Mouse (Mus musculus): ENCODE measurements around the gene B3gntl1.

Gene B3gntl1

DNA sequence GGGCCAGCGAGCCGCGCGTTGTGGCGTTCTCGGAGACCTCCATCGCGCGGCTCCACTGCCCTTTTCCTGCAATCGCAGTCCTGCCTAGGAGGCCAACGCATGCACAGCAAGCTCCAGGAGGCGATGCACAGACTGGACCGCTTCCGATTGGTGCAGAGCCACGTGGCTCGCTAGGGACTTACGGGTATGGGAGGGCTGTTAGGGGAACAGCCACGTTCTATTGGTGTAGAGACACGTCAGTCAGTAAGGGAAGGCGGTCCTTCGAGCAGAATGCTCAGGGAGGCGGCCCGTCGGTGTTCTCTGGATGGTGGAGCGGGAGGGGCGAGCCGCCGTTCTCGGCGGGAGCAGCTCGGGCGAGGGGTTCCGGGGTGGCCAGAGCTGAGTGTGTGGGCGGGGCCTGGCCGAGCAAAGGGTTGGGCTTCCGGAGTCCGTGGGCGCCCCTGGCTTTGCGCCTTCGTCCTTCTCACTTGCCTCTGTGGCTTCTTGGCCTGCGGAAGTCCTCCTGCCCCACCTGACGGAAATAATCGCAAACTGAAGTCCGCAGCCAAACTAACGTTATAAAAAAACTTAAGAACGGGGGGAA is at the start of gene B3gntl1:
TSS of gene B3gntl1 (minus strand) at position 164 of the 583 bp plus-strand sequence.
- peak; percentile 99 for DNase-seq (ENCODE audit: low spot score in 2 of 2)

DNA sequence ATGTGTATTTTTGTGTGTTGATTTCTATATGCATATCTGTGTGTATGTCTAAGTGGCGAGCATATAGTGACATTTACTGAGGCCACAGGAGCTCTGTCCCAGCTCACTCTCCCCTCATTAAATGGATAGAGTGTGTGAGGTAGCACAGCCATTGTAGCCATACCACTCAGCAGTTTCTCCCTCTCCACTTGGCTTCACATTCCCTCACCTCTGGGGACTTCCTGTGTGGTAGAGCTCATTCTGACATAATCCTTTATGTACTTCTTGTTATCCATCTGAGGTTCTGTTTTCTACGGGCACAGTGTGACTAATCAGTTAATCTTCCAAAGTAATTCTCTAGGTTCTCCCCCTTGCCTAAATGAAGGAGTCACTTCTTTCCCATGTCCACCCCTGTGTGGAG is 49.5 kb upstream of the B3gntl1 start:
- no peak for DNase-seq (ENCODE audit: low spot score in 2 of 2)

DNA sequence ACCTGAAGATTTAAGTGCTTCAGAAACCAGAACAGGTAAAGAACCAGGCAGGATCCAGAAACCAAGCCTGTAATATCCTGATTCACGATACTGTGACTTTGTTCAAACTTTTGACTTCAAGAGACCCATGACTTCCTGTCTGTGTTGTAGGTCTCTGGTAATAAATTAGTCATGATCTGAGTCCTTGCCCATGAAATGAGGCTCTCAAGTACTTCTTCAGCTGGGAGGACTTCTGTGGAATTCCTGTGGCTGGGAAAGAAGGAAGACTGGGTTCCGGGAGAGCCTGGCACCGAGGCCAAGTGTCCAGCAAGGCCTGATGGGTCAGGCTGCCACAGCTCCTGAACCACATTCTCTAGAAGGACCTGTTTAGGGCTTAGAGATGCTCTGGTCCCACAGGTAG is 47.8 kb upstream of the B3gntl1 start:
- no peak for DNase-seq (ENCODE audit: low spot score in 2 of 2)

DNA sequence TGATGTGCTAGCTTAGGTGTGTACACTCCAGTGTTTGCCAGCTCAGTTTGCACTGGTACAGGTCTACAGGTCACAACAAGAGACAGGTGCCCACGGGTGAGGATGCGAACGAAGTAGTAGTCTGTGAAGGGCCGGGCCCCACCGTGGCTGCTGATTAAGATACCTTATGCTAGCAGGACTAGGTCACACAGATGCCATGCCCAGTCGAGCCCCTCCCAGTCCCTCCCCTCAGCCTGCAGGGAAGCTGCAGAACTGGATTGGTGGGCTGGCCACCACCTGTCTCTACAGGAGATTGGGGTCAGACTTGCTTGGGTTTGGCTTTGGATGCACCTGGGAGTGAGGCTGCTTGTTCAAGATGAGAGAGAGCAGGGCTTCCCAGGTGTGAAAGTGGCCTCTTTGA is 44.8 kb upstream of the B3gntl1 start:
- no peak for DNase-seq (ENCODE audit: low spot score in 2 of 2)

- DNase-seq (ENCODE audit: low spot score in 2 of 2): no peak
Observed at GRCm38 (mm10) chr11:121714745-121715485, 42.0 kb upstream of the B3gntl1 start.

DNA sequence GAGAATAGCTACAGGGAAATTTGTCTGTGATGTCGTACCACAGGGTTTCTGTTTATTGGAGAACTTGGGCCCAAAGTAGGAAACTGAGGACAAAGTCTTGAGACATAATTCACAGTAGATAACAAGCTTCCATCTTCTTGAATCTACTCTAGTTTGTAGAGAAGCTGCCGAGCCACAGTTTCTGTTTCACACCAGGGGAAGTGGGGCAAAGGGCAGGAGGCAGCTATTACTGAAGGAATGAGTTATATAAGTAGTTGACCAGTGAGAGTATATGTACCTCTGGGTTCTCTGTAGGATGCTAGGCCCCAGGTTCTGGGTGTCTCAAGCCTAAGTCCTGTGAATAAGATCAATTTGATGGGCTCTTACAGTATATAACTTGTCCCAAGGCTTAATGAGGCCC is 40.6 kb upstream of the B3gntl1 start:
- no peak for DNase-seq (ENCODE audit: low spot score in 2 of 2)

- no peak for DNase-seq (ENCODE audit: low spot score in 2 of 2)
Observed at GRCm38 (mm10) chr11:121712987-121713386, 40.0 kb upstream of the B3gntl1 start.

DNA sequence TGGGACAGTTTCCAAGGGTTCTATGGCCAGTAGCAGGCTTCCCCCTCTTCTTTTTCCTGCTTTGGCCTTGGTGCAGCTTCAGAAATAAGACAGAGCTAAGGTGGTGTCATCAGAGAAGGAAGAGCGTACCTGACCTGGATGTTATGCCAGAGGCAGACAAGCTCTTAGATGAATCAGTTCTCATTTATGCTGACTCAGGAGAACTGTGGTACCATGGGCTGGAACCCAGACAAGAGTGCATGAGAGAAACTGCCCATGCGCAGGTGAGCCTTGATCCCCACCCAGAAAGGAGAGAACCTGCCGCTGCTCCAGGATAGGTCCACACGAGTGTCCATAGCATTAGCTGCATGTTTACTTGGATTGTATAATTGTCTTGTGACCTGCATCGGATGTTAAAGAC is 37.3 kb upstream of the B3gntl1 start:
- DNase-seq (ENCODE audit: low spot score in 2 of 2): no peak

DNA sequence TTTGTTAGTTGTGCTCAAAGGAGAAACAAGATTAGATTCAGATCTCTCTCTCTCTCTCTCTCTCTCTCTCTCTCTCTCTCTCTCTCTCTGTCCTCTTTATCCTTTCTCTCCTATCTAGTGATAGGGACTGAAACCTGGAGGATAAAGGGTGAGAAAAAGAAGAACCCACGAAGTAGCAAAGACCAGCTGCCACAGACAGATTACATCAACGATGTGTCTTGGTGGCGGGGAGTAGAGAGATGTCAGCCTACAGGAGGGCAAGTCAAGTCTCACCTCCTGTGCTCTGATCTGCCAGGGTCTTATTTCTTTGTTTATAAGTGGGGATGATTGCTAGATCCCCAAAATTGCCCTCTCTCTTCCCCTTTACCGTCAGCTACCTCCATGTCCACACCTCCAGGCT is 36.3 kb upstream of the B3gntl1 start:
- DNase-seq (ENCODE audit: low spot score in 2 of 2): no peak

DNA sequence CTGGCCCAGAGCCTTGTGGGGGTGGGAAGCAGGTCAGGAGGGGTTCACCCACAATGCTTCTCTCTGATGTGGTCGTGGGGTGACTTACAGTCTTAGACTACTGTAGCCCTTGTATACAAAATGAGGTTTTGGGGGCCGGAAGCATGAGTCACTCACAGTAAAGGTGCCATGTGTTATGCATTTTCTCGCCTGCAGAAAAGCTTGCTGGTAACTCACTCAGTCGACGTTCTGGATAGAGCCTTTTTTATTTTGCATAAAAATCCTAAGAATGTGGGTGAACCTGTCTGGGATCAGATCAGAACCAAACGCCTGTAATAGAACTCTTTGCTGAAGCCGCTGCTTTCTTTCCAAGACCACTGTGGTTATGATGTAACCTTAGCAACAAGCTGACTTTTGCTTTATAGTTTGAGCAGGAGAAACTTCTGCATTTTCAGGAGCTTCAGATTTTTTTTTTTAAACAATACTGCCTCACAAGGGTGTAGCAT is 33.6 kb upstream of the B3gntl1 start:
- no peak for DNase-seq (ENCODE audit: low spot score in 2 of 2)

DNA sequence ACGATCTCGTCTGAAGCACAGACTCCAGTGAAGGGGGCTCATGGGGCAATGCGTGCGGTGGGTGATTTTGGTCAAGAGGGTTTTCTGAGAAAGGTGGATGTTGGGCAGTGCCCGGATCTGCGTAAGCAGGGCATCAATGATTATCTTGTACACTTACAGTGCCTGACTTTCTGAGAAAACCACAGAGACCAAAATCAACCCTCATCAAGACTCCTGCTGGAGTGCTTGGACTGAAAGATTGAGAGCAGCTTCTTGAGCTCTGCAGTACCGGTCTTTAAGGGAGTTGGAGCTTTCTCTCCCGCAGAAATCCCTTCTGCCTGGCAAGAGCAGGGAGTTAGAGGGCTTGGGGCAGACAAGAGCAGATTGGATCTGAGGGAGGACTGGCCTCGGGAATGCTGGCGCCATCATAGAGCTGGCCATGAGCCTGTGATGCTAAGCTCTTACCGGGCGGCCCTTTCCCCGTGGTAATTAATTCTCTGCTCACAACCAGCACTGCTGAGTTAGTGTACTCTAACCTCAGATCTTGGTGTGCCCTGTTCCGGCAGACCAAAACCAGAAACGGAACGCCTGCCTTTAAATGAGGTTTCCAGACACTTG is 30.8 kb upstream of the B3gntl1 start:
- no peak for DNase-seq (ENCODE audit: low spot score in 2 of 2)

DNA sequence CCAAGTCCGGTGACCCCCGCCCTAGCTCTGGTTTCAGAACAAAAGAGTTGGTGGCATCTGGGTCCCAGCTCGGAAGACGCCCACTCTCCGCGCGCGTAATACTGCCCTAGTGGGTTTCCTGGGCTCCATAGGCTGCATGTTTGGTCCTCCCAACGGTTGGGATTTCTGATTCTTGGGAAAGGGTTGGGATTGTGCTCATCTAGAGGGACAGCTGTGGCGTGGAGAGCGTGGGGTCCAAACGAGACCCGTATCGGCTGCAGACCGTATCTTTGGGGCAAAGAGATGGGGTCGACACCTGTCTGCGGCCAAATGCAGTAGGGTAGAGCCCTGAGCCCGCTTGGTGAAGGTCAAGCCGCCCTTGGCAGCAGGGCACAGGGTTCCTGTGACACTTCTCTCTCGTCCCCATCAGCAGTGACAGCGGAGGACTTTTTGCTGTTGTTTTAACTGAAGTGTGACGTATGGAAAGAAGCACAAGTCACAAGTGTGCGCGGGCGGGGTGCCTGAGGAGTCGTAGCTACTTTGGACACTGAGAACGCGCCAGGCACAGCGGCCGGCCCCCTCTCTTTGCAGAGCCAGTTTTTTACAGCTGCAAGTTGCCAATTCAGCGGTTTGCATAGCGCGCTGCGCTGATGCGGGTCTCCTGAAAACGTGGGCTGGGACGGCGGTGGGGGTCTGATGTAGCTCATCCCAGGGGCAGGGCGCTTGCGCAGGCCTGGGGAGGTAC is 30.1 kb upstream of the B3gntl1 start:
- peak; percentile 66 for DNase-seq (ENCODE audit: low spot score in 2 of 2)

GRCm38 (mm10) chr11:121702111-121702894 is 29.4 kb upstream of the B3gntl1 start:
- peak; percentile 95 to 96 for DNase-seq (ENCODE audit: low spot score in 2 of 2)

- no peak for DNase-seq (ENCODE audit: low spot score in 2 of 2)
Observed at GRCm38 (mm10) chr11:121701244-121701643, 28.3 kb upstream of the B3gntl1 start, which contains the start of gene Metrnl. Gene Metrnl (plus strand): TSS chr11:121701544.

GRCm38 (mm10) chr11:121698381-121698955 is 25.5 kb upstream of the B3gntl1 start:
- DNase-seq (ENCODE audit: low spot score in 2 of 2): no peak

GRCm38 (mm10) chr11:121697271-121697670 is 24.3 kb upstream of the B3gntl1 start:
- DNase-seq (ENCODE audit: low spot score in 2 of 2): no peak

- DNase-seq (ENCODE audit: low spot score in 2 of 2): no peak
Observed at GRCm38 (mm10) chr11:121695304-121696064, 22.5 kb upstream of the B3gntl1 start.

GRCm38 (mm10) chr11:121688024-121688423 is 15.1 kb upstream of the B3gntl1 start:
- DNase-seq (ENCODE audit: low spot score in 2 of 2): no peak

DNA sequence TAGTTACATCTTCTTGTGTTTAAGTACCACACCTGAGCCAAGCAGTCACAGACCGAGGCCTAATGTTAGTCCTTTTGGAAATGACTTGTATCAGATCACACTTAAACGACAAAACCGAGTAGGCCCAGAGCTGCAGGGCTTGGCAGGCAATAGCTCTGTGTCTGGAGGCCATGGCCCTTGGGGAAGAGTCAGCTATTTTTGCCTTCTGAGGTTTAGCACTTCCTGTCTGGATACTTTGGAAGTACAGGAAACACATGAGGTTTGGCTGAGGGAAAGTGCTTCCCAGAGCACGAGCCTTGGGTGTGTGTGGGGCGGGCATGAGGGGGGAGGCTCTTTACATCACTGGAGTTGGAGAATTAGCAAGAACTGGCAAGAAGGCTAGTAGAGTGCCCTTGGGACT is 13.7 kb upstream of the B3gntl1 start:
- DNase-seq (ENCODE audit: low spot score in 2 of 2): peak; percentile 66 to 79

- no peak for DNase-seq (ENCODE audit: low spot score in 2 of 2)
Observed at GRCm38 (mm10) chr11:121686091-121686490, 13.1 kb upstream of the B3gntl1 start.
